Mouse (Mus musculus): ENCODE data around the gene Zfp385b. TPM values are rescaled to one million over a fixed set of nuclear protein-coding genes. Genes with fewer than 3 reads are reported as not detected.

Gene Zfp385b
- polyA plus RNA-seq, 1 experiment from 2014 or later, result 6.2 TPM

DNA sequence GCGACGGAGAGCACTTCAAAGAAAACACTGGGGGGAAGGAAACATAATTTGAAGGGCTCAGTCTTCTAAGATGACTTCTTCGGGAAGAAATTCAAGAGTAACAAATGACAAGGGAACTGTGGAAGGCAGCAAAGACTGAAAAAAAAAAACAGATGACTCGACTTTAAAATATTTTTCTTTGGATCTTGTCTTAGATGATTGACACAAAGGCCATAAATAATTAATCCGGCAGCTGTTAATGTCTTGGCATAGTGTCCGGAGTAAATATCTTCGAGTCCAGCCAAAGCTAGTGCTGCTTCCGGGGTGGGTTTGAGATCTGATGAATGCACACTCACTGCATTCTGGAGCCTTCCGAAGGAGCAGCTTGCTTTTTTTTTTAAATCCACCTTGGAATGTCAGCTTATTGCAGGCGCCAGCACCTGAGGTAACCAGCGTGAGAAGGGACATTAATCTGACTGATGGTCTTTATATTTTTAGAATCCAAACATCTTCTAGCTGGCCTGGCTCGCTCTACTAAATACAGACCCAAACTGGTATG, 2.0 kb downstream of the Zfp385b start:
- WGBS, result 16% methylated on average over 12 of the region's 12 CpGs
- no peaks in the 10 kb centered on the region for H3K9me3 ChIP-seq (ENCODE audit: control insufficient read depth, low read depth, low read length)
- peaks cover 4% of the 10 kb centered on the region; the same call in 1 of the 2 replicates for H3K4me1 ChIP-seq (ENCODE audit: control insufficient read depth, insufficient read depth, low read length)
- H3K36me3 ChIP-seq (ENCODE audit: control insufficient read depth, insufficient read depth, low read length), result no peaks in the 10 kb centered on the region
- H3K4me2 ChIP-seq (replicated peaks; ENCODE audit: low read depth, low read length), result peak overlapping the region; percentile 99
- H3K27me3 ChIP-seq (ENCODE audit: control insufficient read depth, insufficient read depth, low read length), result peaks cover 3% of the 10 kb centered on the region; the same call in 1 of the 2 replicates
- no peak overlapping the region for H3K27ac ChIP-seq (ENCODE audit: low read length)
- no peak for ATAC-seq (ENCODE audit: insufficient number of reproducible peaks, insufficient read depth, low FRiP score, low read depth)
- peak overlapping the region; percentile 62 for H3K4me3 ChIP-seq (ENCODE audit: low read depth, low read length)
- no peak overlapping the region for H3K9ac ChIP-seq (replicated peaks; ENCODE audit: low read depth, low read length)

DNA sequence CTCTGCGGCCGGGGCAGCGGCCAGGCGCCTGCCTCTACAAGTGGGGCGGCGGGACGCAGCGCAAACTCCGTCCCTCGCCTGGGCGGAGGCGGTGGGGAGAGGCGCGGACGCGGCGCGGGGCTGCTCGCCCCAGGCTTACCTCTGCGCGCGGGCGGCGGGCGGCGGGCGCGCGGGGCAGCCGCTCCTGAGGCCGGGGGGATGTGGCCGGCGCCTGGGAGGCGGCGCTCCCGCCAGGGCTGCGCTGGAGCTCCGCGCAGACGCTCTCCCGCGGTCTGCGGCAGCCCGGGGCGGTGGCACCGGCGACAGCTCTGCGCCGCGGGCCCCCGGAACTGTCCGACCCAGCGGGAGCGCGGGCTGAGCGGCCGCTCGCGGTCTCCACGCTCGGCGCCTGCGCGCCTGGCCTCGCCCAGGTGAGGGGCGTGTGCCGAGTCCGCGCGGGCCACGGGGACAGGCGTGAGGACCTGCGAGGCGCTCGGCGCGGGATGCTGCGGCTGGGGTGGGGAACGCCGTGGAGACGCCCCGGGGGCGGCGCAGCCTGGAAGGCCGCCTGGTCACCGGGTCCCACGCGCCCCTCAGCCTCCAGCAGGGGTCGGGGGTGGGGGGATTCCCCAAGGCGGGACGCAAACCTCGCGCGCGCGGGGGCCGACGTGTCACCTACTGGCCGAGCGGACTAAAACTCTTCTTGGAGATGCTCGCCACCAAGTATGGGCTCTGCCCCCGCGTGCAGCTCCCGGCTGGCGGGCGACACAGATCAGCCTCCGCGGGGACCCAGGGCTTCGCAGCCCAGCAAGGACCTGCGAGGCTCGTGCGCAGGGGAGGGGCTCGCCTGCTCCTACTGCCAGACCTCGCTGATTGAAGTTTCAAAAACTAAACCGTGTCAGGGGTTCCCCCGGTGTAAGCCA, 2.8 kb downstream of the Zfp385b start:
- WGBS, result under 1% methylated on average over 109 of the region's 116 CpGs
- H3K27ac ChIP-seq (ENCODE audit: low read length), result no peak overlapping the region
- ATAC-seq (ENCODE audit: insufficient number of reproducible peaks, insufficient read depth, low FRiP score, low read depth), result peak; percentile 78

DNA sequence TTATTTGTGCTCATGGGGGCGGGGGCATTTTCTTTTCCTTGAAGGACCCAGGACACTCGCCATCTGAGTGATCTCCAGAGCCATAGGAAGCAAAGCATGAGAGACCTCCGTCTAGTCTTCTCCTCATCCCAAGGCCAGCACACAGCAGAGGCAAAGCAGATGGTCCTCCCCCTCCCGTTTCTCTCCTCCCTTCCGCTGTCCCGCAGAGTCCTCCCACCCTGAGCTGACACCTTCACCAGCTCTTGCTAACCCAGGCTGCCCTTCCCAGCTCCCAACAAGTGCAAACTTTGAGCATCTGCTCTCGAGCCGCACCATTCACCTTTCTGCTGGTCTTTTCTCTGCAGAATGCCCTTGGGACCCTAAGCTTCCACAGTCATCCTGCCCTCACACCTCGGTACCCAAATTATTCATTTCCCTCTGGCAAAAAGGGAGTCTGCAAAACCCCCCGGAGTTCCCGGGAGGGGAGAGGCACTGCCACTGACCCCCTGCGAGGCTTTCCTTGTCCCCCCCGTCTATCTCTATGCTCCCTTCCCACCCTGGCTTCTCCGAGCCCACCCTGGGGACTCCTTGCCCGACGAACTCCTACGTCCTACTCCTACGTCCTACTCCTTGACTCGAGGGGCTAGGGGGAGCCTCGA, 3.5 kb downstream of the Zfp385b start:
- H3K4me2 ChIP-seq (replicated peaks; ENCODE audit: low read depth, low read length), result peak overlapping the region; percentile 99

More for the DNA sequence above, 2.8 kb downstream of the Zfp385b start:
- H3K4me2 ChIP-seq (replicated peaks; ENCODE audit: low read depth, low read length), result peak overlapping the region; percentile 99
- no peaks in the 10 kb centered on the region for H3K9me3 ChIP-seq (ENCODE audit: control insufficient read depth, low read depth, low read length)
- no peaks in the 10 kb centered on the region for H3K36me3 ChIP-seq (ENCODE audit: control insufficient read depth, insufficient read depth, low read length)
- H3K4me1 ChIP-seq (ENCODE audit: control insufficient read depth, insufficient read depth, low read length), result peaks cover 4% of the 10 kb centered on the region; the same call in 1 of the 2 replicates
- peak overlapping the region; percentile 62 for H3K4me3 ChIP-seq (ENCODE audit: low read depth, low read length)
- peak overlapping the region; percentile 42; the same call in 1 of the 2 replicates for H3K9ac ChIP-seq (replicated peaks; ENCODE audit: low read depth, low read length)
- peaks cover 3% of the 10 kb centered on the region; the same call in 1 of the 2 replicates for H3K27me3 ChIP-seq (ENCODE audit: control insufficient read depth, insufficient read depth, low read length)

DNA sequence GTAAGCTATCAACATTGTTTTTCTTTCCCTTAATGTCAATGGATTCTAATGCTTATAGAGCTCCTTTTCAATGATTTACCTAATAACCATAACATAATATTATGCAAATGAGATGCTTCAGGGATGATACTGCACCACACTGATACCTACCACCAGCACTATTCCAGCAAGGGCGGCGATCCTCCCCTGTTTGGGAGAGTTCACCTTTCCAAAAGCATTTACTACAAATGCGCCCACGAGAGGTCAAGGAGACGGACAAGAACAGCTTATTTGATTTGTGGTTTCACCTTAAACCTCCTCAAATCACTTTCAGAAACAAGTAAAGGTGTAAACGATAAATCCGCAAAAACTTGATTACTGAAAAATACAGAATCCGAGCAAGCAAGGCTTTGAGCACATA, 4.5 kb downstream of the Zfp385b start:
- no peaks in the 10 kb centered on the region for H3K9me3 ChIP-seq (ENCODE audit: control insufficient read depth, low read depth, low read length)
- no peak overlapping the region for H3K4me2 ChIP-seq (replicated peaks; ENCODE audit: low read depth, low read length)

More for the DNA sequence above, 3.5 kb downstream of the Zfp385b start:
- Histone ChIP-seq H3K27ac (ENCODE audit: low read length) (no peak overlapping the region), H3K9me3 (ENCODE audit: control insufficient read depth, low read depth, low read length) (no peaks in the 10 kb centered on the region), H3K4me3 (ENCODE audit: low read depth, low read length) (peak overlapping the region; percentile 62), H3K36me3 (ENCODE audit: control insufficient read depth, insufficient read depth, low read length) (no peaks in the 10 kb centered on the region), H3K4me1 (ENCODE audit: control insufficient read depth, insufficient read depth, low read length) (peaks cover 4% of the 10 kb centered on the region; the same call in 1 of the 2 replicates), H3K27me3 (ENCODE audit: control insufficient read depth, insufficient read depth, low read length) (peaks cover 3% of the 10 kb centered on the region; the same call in 1 of the 2 replicates), H3K9ac (replicated peaks; ENCODE audit: low read depth, low read length) (peak overlapping the region; percentile 42; the same call in 1 of the 2 replicates)
- WGBS, result 3% methylated on average over 20 of the region's 20 CpGs
- peak; percentile 31; the same call in 1 of the 2 replicates for ATAC-seq (ENCODE audit: insufficient number of reproducible peaks, insufficient read depth, low FRiP score, low read depth)

DNA sequence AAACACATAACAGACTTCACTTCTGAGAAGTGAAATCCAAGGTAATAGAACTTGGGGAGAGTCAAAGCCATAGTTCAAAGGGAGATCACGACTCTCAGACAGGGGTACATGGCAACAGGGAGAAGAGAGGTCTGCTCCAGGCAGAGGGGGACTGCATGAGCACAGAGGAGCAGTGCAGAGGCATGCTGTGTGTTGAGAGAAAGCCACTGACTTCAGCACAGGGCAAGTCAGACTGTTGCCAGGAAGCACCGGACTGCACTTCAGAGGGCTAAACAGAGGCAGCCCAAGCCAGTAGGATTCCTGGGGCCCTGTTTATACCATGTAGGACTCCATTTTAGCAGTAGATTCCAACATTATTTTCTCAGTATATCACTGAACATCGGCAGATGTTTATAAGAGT, 6.4 kb downstream of the Zfp385b start:
- H3K36me3 ChIP-seq (ENCODE audit: control insufficient read depth, insufficient read depth, low read length), result no peaks in the 10 kb centered on the region
- H3K4me1 ChIP-seq (ENCODE audit: control insufficient read depth, insufficient read depth, low read length), result peaks cover 4% of the 10 kb centered on the region; the same call in 1 of the 2 replicates
- H3K9ac ChIP-seq (replicated peaks; ENCODE audit: low read depth, low read length), result no peak overlapping the region
- WGBS, result 51% methylated on average over 3 of the region's 3 CpGs
- H3K4me3 ChIP-seq (ENCODE audit: low read depth, low read length), result no peak overlapping the region
- no peak overlapping the region for H3K27ac ChIP-seq (ENCODE audit: low read length)
- peaks cover 3% of the 10 kb centered on the region; the same call in 1 of the 2 replicates for H3K27me3 ChIP-seq (ENCODE audit: control insufficient read depth, insufficient read depth, low read length)
- ATAC-seq (ENCODE audit: insufficient number of reproducible peaks, insufficient read depth, low FRiP score, low read depth), result no peak
- no peak overlapping the region for H3K4me2 ChIP-seq (replicated peaks; ENCODE audit: low read depth, low read length)
- H3K9me3 ChIP-seq (ENCODE audit: control insufficient read depth, low read depth, low read length), result no peaks in the 10 kb centered on the region

More for the DNA sequence above, 4.5 kb downstream of the Zfp385b start:
- Histone ChIP-seq H3K4me1 (ENCODE audit: control insufficient read depth, insufficient read depth, low read length) (peaks cover 4% of the 10 kb centered on the region; the same call in 1 of the 2 replicates), H3K9ac (replicated peaks; ENCODE audit: low read depth, low read length) (no peak overlapping the region), H3K27me3 (ENCODE audit: control insufficient read depth, insufficient read depth, low read length) (peaks cover 3% of the 10 kb centered on the region; the same call in 1 of the 2 replicates), H3K4me3 (ENCODE audit: low read depth, low read length) (no peak overlapping the region), H3K27ac (ENCODE audit: low read length) (no peak overlapping the region), H3K36me3 (ENCODE audit: control insufficient read depth, insufficient read depth, low read length) (no peaks in the 10 kb centered on the region)
- ATAC-seq (ENCODE audit: insufficient number of reproducible peaks, insufficient read depth, low FRiP score, low read depth), result no peak
- 80% methylated on average over 8 of the region's 8 CpGs for WGBS

DNA sequence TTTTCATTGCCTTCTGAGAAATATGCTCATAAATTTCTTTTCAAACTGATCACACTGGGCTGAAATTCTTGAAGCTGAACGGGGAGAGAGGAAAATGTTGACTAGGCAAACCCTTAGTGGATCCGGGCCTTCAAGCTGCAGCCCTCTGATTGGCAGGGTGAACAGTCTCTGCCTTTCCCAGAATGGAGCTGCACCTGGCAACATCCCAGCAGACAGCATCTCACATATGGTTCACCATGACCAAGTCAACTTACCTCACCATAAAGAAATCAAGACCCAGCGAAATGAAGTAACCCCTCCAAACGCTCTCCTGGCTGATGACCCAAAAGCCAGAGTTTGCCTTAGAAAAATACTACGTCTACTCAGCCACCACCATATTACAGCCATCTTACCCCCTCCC, 8.7 kb downstream of the Zfp385b start:
- Histone ChIP-seq H3K4me1 (ENCODE audit: control insufficient read depth, insufficient read depth, low read length) (no peaks in the 10 kb centered on the region), H3K27ac (ENCODE audit: low read length) (no peak overlapping the region), H3K9me3 (ENCODE audit: control insufficient read depth, low read depth, low read length) (no peaks in the 10 kb centered on the region), H3K36me3 (ENCODE audit: control insufficient read depth, insufficient read depth, low read length) (no peaks in the 10 kb centered on the region), H3K4me3 (ENCODE audit: low read depth, low read length) (no peak overlapping the region), H3K4me2 (replicated peaks; ENCODE audit: low read depth, low read length) (no peak overlapping the region), H3K9ac (replicated peaks; ENCODE audit: low read depth, low read length) (no peak overlapping the region), H3K27me3 (ENCODE audit: control insufficient read depth, insufficient read depth, low read length) (peaks cover 3% of the 10 kb centered on the region; the same call in 1 of the 2 replicates)
- ATAC-seq (ENCODE audit: insufficient number of reproducible peaks, insufficient read depth, low FRiP score, low read depth), result no peak
- WGBS, result 97% methylated on average over 5 of the region's 5 CpGs

DNA sequence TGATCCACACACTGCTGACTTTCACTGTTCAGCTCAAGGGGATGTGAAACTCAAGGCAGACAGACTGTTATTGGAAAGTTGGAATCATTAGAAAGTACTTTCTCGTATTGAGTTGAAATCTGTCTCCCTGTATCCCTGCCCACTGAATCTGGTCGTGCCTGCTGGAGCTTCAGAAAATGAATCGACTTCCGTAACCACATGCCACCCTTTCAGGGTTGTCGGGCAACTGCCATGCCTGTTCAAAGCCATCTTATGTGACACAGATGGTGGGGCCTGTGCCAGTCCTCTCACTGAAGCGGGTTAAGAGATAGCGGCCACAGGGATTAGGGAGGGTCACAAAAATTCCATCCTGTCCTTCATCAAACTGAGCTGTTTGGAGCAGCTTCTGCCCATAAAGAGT, 14.7 kb downstream of the Zfp385b start:
- Histone ChIP-seq H3K4me1 (ENCODE audit: control insufficient read depth, insufficient read depth, low read length) (no peaks in the 10 kb centered on the region), H3K9ac (replicated peaks; ENCODE audit: low read depth, low read length) (no peak overlapping the region), H3K36me3 (ENCODE audit: control insufficient read depth, insufficient read depth, low read length) (no peaks in the 10 kb centered on the region), H3K27ac (ENCODE audit: low read length) (no peak overlapping the region), H3K4me2 (replicated peaks; ENCODE audit: low read depth, low read length) (no peak overlapping the region), H3K9me3 (ENCODE audit: control insufficient read depth, low read depth, low read length) (no peaks in the 10 kb centered on the region), H3K27me3 (ENCODE audit: control insufficient read depth, insufficient read depth, low read length) (no peaks in the 10 kb centered on the region), H3K4me3 (ENCODE audit: low read depth, low read length) (no peak overlapping the region)
- 84% methylated on average over 7 of the region's 7 CpGs for WGBS
- ATAC-seq (ENCODE audit: insufficient number of reproducible peaks, insufficient read depth, low FRiP score, low read depth), result no peak

DNA sequence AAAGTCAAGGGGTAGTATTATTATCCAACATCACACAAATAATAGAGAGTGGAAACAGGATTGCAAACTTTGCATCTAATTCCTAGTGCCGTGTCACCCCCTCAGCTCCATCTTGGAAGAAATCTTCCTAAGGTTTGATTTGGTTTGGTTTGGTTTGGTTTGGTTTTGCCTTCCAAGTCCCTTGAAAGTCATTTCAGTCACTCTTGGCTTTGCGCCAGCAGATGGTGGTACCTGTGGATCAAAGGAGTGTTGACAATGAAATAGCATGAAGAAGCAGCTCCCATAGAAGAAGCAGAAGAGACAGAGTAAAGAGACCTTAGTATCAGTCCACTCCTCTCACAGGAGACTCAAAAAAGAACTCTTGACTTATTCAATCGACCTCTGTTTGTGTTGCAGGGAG, 17.1 kb downstream of the Zfp385b start:
- H3K9me3 ChIP-seq (ENCODE audit: control insufficient read depth, low read depth, low read length), result no peaks in the 10 kb centered on the region
- H3K4me2 ChIP-seq (replicated peaks; ENCODE audit: low read depth, low read length), result no peak overlapping the region
- WGBS, result 88% methylated on average over 3 of the region's 3 CpGs
- no peaks in the 10 kb centered on the region for H3K36me3 ChIP-seq (ENCODE audit: control insufficient read depth, insufficient read depth, low read length)
- H3K27ac ChIP-seq (ENCODE audit: low read length), result no peak overlapping the region
- H3K9ac ChIP-seq (replicated peaks; ENCODE audit: low read depth, low read length), result no peak overlapping the region
- ATAC-seq (ENCODE audit: insufficient number of reproducible peaks, insufficient read depth, low FRiP score, low read depth), result no peak
- H3K4me1 ChIP-seq (ENCODE audit: control insufficient read depth, insufficient read depth, low read length), result no peaks in the 10 kb centered on the region
- no peak overlapping the region for H3K4me3 ChIP-seq (ENCODE audit: low read depth, low read length)
- no peaks in the 10 kb centered on the region for H3K27me3 ChIP-seq (ENCODE audit: control insufficient read depth, insufficient read depth, low read length)

Measured in stomach, embryonic 14.5 days (tissue).